Mouse (Mus musculus): ENCODE measurements around the gene Tmem53.

- TF ChIP-seq CTCF (IDR thresholded peaks at IDR 0.05; ENCODE audit: insufficient read depth, low read depth, low read length) (no peak), POLR2A (IDR thresholded peaks at IDR 0.05; ENCODE audit: insufficient read depth, low read depth, low read length) (no peak)
Measured at GRCm38 (mm10) chr4:117239153-117239552, 12.6 kb upstream of the Tmem53 start.

Data from olfactory bulb, adult 2 months (tissue).